Comparison of ENCODE assay signal across 10 mouse cellular contexts in the genomic region with DNA sequence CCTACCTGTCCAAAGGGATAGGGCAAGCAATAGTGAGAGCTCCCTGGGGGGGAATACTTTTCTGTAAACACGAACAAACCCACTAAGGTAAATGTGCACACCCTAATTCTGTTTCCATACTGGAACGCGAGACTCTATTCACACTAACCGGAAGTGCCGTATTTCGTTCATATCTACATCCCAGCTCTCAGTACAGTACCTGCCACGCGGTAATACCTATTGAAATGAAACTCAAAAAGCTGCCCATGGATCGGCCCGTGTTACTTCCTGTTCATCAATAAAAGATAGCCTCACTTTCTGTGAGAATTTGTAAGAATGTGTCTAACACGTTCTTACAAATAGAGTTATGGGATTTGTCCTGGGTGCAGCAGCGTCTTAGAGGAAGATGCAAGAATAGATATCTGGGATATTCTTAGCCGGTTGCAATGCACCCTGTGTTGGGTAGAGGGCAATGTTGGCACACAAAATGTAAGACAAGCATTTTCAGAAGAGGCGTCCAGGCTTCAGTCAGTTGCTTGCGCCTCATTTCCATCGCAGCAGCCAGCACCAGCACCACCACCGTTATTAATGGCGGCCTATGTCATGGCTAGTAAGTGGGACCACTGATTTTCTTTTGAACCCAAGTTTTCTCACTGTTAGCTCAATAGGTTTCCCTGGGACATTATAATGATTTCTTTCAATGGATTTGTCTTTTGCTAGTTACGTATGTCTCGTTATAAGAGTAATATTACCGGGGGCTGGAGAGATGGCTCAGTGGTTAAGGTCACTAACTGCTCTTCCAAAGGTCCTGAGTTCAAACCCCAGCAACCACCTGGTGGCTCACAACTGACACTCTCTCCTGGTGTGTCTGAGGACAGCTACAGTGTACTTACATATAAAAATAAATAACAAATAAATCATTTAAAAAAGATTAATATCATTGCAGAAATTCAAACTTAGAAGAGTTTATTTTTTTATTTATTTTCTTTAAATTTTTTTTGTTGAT. TPM values are rescaled to one million over a fixed set of nuclear protein-coding genes. Genes with fewer than 3 reads are reported as not detected.
A peak's percentile ranks its signal among the peaks of the same experiment; 100 is the strongest.
DNase-seq lines count a peak whose midpoint lies in the region; ATAC-seq and TF ChIP-seq lines count a peak whose summit lies in the region.
"Had no signal": no experiment of that assay in that cellular context is flagged by ENCODE, and none has a peak within 500 bp of the region (broad histone marks: within the 10 kb centered on the region; RNA-seq: fewer than 3 reads in every experiment).

No protein-coding gene starts in this region.

- H3K4me2 ChIP-seq in forebrain, embryonic 11.5 days (ENCODE audit: low read depth, low read length, severe bottlenecking): no peak overlapping the region
- H3K4me2 ChIP-seq: stomach, embryonic 15.5 days had no signal

- no peaks in the 10 kb centered on the region for H3K9me3 ChIP-seq in forebrain, embryonic 11.5 days (ENCODE audit: control insufficient read depth, low read length)
- no peaks in the 10 kb centered on the region for H3K9me3 ChIP-seq in hindbrain, embryonic 10.5 days
- no peaks in the 10 kb centered on the region for H3K9me3 ChIP-seq in megakaryocyte, embryonic 14.5 days
- H3K9me3 ChIP-seq: stomach, embryonic 15.5 days had no signal

- no peaks in the 10 kb centered on the region for H3K27me3 ChIP-seq in spleen, adult 2 months (ENCODE audit: control insufficient read depth, insufficient read depth, low read length)
- H3K27me3 ChIP-seq in forebrain, embryonic 11.5 days (ENCODE audit: control insufficient read depth, insufficient read depth, low read length): no peaks in the 10 kb centered on the region
- H3K27me3 ChIP-seq in hindbrain, embryonic 10.5 days (ENCODE audit: insufficient read depth, poor library complexity, severe bottlenecking): peaks cover 3% of the 10 kb centered on the region; the same call in 1 of the 2 replicates
- peaks cover 3% of the 10 kb centered on the region for H3K27me3 ChIP-seq in megakaryocyte, embryonic 14.5 days (replicated peaks)
- H3K27me3 ChIP-seq: stomach, embryonic 15.5 days had no signal

- H3K4me3 ChIP-seq in spleen, adult 2 months (ENCODE audit: extremely low read depth, insufficient read depth, insufficient read length): no peak overlapping the region
- H3K4me3 ChIP-seq in forebrain, embryonic 11.5 days (ENCODE audit: low read depth, low read length): no peak overlapping the region
- no peak overlapping the region for H3K4me3 ChIP-seq in hindbrain, embryonic 10.5 days
- peak overlapping the region; percentile 42 for H3K4me3 ChIP-seq in megakaryocyte, embryonic 14.5 days (replicated peaks)
- H3K4me3 ChIP-seq: erythroblast, embryonic 14.5 days; stomach, embryonic 15.5 days had no signal

- 50% methylated on average over 21 of the region's 21 CpGs for WGBS in spleen, adult 2 months
- 54% methylated on average over 21 of the region's 21 CpGs for WGBS in forebrain, embryonic 11.5 days
- WGBS in hindbrain, embryonic 10.5 days: 58% methylated on average over 21 of the region's 21 CpGs

- no peaks in the 10 kb centered on the region for H3K36me3 ChIP-seq in spleen, adult 2 months (ENCODE audit: control insufficient read depth, insufficient read depth, low read length)
- no peaks in the 10 kb centered on the region for H3K36me3 ChIP-seq in forebrain, embryonic 11.5 days (ENCODE audit: control insufficient read depth, insufficient read depth, low read length)
- H3K36me3 ChIP-seq in hindbrain, embryonic 10.5 days: no peaks in the 10 kb centered on the region
- no peaks in the 10 kb centered on the region for H3K36me3 ChIP-seq in megakaryocyte, embryonic 14.5 days (replicated peaks; ENCODE audit: low read length)
- H3K36me3 ChIP-seq: stomach, embryonic 15.5 days had no signal

- peak; percentile 32; the same call in 1 of the 2 replicates for TF ChIP-seq CTCF in spleen, adult 2 months (IDR thresholded peaks at IDR 0.05; ENCODE audit: extremely low read depth, insufficient read depth, insufficient read length, insufficient replicate concordance)

- TF ChIP-seq POLR2A in spleen, adult 2 months (IDR thresholded peaks at IDR 0.05; ENCODE audit: low read depth, low read length): no peak

- peak in 1 of 2 experiments; percentile 16 for DNase-seq in spleen, adult 2 months (ENCODE audit: low read depth in 1 of 2, low spot score in 2 of 2)
- DNase-seq in spleen, postnatal 36 days (ENCODE audit: low spot score in 2 of 2): no peak
- peak; percentile 44 for DNase-seq in c-Kit-positive CD71-negative TER-119-negative erythroid progenitor cells, embryonic 14.5 days (ENCODE audit: low read depth)
- DNase-seq in forebrain, embryonic 11.5 days (ENCODE audit: low spot score): peak; percentile 75
- DNase-seq in hindbrain, embryonic 10.5 days (ENCODE audit: low spot score): peak; percentile 74
- DNase-seq in layer of hippocampus, postnatal 25 days (ENCODE audit: extremely low spot score in 1 of 2, low spot score in 1 of 2): peak; percentile 29 to 64
- peak; percentile 59 for DNase-seq in right cerebral cortex, postnatal 25 days

- H3K27ac ChIP-seq in spleen, adult 2 months (ENCODE audit: insufficient read depth, low read length): no peak overlapping the region
- no peak overlapping the region for H3K27ac ChIP-seq in forebrain, embryonic 11.5 days (ENCODE audit: low read depth, low read length)
- no peak overlapping the region for H3K27ac ChIP-seq in hindbrain, embryonic 10.5 days
- H3K27ac ChIP-seq: stomach, embryonic 15.5 days had no signal

- H3K4me1 ChIP-seq in spleen, adult 2 months (ENCODE audit: control insufficient read depth, insufficient read depth, insufficient read length): no peaks in the 10 kb centered on the region
- H3K4me1 ChIP-seq in forebrain, embryonic 11.5 days (replicated peaks; ENCODE audit: control insufficient read depth, insufficient read depth, low read length): no peaks in the 10 kb centered on the region
- no peaks in the 10 kb centered on the region for H3K4me1 ChIP-seq in hindbrain, embryonic 10.5 days (replicated peaks)
- H3K4me1 ChIP-seq in megakaryocyte, embryonic 14.5 days: peaks cover 14% of the 10 kb centered on the region
- H3K4me1 ChIP-seq: stomach, embryonic 15.5 days had no signal

- peak; percentile 65 for ATAC-seq in forebrain, embryonic 11.5 days (replicated peaks; ENCODE audit: low FRiP score)

- H3K9ac ChIP-seq in forebrain, embryonic 11.5 days (ENCODE audit: low read length): no peak overlapping the region
- H3K9ac ChIP-seq: stomach, embryonic 15.5 days had no signal

RNA-seq across cellular contexts. Expression of gene Paqr3, which starts 17.1 kb away (rescaled TPM):
- 1.4 and 2.6 TPM in 2 replicates for polyA plus RNA-seq in spleen, adult 2 months (2012; rRNA removed)
- 12.3 and 14.0 TPM in 2 replicates for polyA plus RNA-seq in forebrain, embryonic 11.5 days (2014; fragmentation: Nextera tagmentation; extraction: Ambion mirVana)
- 9.8 and 12.9 TPM in 2 replicates for polyA plus RNA-seq in hindbrain, embryonic 10.5 days (2016; fragmentation: Nextera tagmentation; extraction: Ambion mirVana)
- 10 to 100 TPM; 29.4 to 33.2 TPM for total RNA-seq in layer of hippocampus, postnatal 25 days (2021)
- polyA plus RNA-seq in megakaryocyte, embryonic 14.5 days (2012; ENCODE audit: insufficient read depth, low replicate concordance): 0.11 TPM in 1 of 2 replicates, not detected in the other

Comparison
In these comparisons a context has a peak if more than half of its experiments do, and no peak if none do; other contexts are left out.
1. DNase-seq: peak in c-Kit-positive CD71-negative TER-119-negative erythroid progenitor cells, embryonic 14.5 days (single experiment), forebrain, embryonic 11.5 days (single experiment), hindbrain, embryonic 10.5 days (single experiment), layer of hippocampus, postnatal 25 days (2 of 2) and right cerebral cortex, postnatal 25 days (single experiment); none in spleen, postnatal 36 days (0 of 2).